Mouse (Mus musculus): Measurements from ENCODE around the gene Mdh1. TPM values are rescaled to one million over a fixed set of nuclear protein-coding genes. Genes with fewer than 3 reads are reported as not detected.

Gene Mdh1
- total and polyA plus RNA-seq, 3 experiments = 174 to 329 (median 175) TPM

- Histone ChIP-seq H3K36me3 (ENCODE audit: control insufficient read depth in 1 of 2, insufficient read depth in 2 of 2, low read length in 2 of 2) (peaks cover 0 to 27% of the 10 kb centered on the region in 2 experiments; a peak in 2 of 4 replicates), H3K4me3 (ENCODE audit: control insufficient read depth in 1 of 2, insufficient read depth in 1 of 2, low read depth in 2 of 2, low read length in 2 of 2) (no peak overlapping the region), H3K9ac (ENCODE audit: control insufficient read depth, low read depth, low read length, poor library complexity, severe bottlenecking) (no peak overlapping the region), H3K9me3 (replicated peaks; ENCODE audit: insufficient read depth, low read length) (no peaks in the 10 kb centered on the region), H3K79me2 (ENCODE audit: control insufficient read depth, insufficient read depth, low read length, poor library complexity) (no peaks in the 10 kb centered on the region), H3K4me1 (ENCODE audit: control insufficient read depth in 1 of 2, insufficient read depth in 2 of 2, low read length in 2 of 2) (peaks cover 8 to 12% of the 10 kb centered on the region in 2 experiments), H3K27me3 (ENCODE audit: control insufficient read depth in 1 of 2, insufficient read depth in 2 of 2, low read length in 2 of 2) (no peaks in the 10 kb centered on the region), H3K27ac (ENCODE audit: control insufficient read depth, low read depth, low read length) (no peak overlapping the region)
- DNase-seq (ENCODE audit: low read depth, low spot score) = no peak
- no peak for TF ChIP-seq SIN3A (IDR thresholded peaks at IDR 0.05; ENCODE audit: low read length)
- TF ChIP-seq ZNF384 (IDR thresholded peaks at IDR 0.05; ENCODE audit: low read depth, low read length) = peak; percentile 88
Measured at GRCm38 (mm10) chr11:21547518-21547917, 24.6 kb downstream of the Mdh1 start.

GRCm38 (mm10) chr11:21546671-21547070 is 25.5 kb downstream of the Mdh1 start:
- peaks cover 5 to 9% of the 10 kb centered on the region in 2 experiments for H3K4me1 ChIP-seq (ENCODE audit: control insufficient read depth in 1 of 2, insufficient read depth in 2 of 2, low read length in 2 of 2)
- peaks cover 0 to 21% of the 10 kb centered on the region in 2 experiments; a peak in 2 of 4 replicates for H3K36me3 ChIP-seq (ENCODE audit: control insufficient read depth in 1 of 2, insufficient read depth in 2 of 2, low read length in 2 of 2)
- no peaks in the 10 kb centered on the region for H3K9me3 ChIP-seq (replicated peaks; ENCODE audit: insufficient read depth, low read length)
- no peaks in the 10 kb centered on the region for H3K27me3 ChIP-seq (ENCODE audit: control insufficient read depth in 1 of 2, insufficient read depth in 2 of 2, low read length in 2 of 2)
- no peak for TF ChIP-seq CHD2 (IDR thresholded peaks at IDR 0.05; ENCODE audit: low read length)
- no peak for TF ChIP-seq MAX (IDR thresholded peaks at IDR 0.05; ENCODE audit: low read length)
- no peak for TF ChIP-seq GABPA (IDR thresholded peaks at IDR 0.05; ENCODE audit: low read depth, low read length)
- no peak for TF ChIP-seq GATA1 (IDR thresholded peaks at IDR 0.05; ENCODE audit: low read depth, low read length)
- TF ChIP-seq KAT2A (conservative IDR thresholded peaks at IDR 0.05; ENCODE audit: low read depth, low read length) = no peak
- no peak for TF ChIP-seq ZMIZ1 (IDR thresholded peaks at IDR 0.05; ENCODE audit: low read depth, low read length)
- no peak overlapping the region for H3K27ac ChIP-seq (ENCODE audit: control insufficient read depth, low read depth, low read length)
- H3K79me2 ChIP-seq (ENCODE audit: control insufficient read depth, insufficient read depth, low read length, poor library complexity) = no peaks in the 10 kb centered on the region
- H3K4me3 ChIP-seq (ENCODE audit: control insufficient read depth in 1 of 2, insufficient read depth in 1 of 2, low read depth in 2 of 2, low read length in 2 of 2) = no peak overlapping the region
- no peak for DNase-seq (ENCODE audit: low read depth, low spot score)
- H3K9ac ChIP-seq (ENCODE audit: control insufficient read depth, low read depth, low read length, poor library complexity, severe bottlenecking) = no peak overlapping the region

DNA sequence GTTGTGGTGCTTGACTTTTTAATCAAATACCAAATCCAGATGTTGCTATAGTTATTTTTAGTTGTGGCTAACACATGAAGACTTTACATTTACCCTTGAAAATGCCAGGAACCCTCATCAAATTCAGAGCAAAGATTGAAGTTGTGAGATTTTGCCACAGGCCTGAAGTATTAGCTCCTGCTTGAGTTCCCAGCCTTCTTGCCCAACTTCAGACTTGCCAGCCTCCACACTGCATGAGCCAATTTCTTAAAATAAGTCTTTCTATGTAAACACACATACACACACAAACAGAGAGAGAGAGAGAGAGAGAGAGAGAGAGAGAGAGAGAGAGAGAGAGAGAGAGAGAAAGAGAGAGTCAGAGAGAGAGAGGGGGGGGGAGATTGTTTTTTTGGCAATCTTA is 26.2 kb downstream of the Mdh1 start:
- DNase-seq (ENCODE audit: low read depth, low spot score) = no peak
- Histone ChIP-seq H3K27ac (ENCODE audit: control insufficient read depth, low read depth, low read length) (no peak overlapping the region), H3K79me2 (ENCODE audit: control insufficient read depth, insufficient read depth, low read length, poor library complexity) (no peaks in the 10 kb centered on the region), H3K27me3 (ENCODE audit: control insufficient read depth in 1 of 2, insufficient read depth in 2 of 2, low read length in 2 of 2) (no peaks in the 10 kb centered on the region), H3K9me3 (replicated peaks; ENCODE audit: insufficient read depth, low read length) (no peaks in the 10 kb centered on the region), H3K4me1 (ENCODE audit: control insufficient read depth in 1 of 2, insufficient read depth in 2 of 2, low read length in 2 of 2) (peaks cover 5% of the 10 kb centered on the region in 2 experiments), H3K4me3 (ENCODE audit: control insufficient read depth in 1 of 2, insufficient read depth in 1 of 2, low read depth in 2 of 2, low read length in 2 of 2) (no peak overlapping the region), H3K9ac (ENCODE audit: control insufficient read depth, low read depth, low read length, poor library complexity, severe bottlenecking) (no peak overlapping the region), H3K36me3 (ENCODE audit: control insufficient read depth in 1 of 2, insufficient read depth in 2 of 2, low read length in 2 of 2) (peaks cover 0 to 17% of the 10 kb centered on the region in 2 experiments; a peak in 2 of 4 replicates)
- TF ChIP-seq RCOR1 (IDR thresholded peaks at IDR 0.05; ENCODE audit: low read depth, low read length) (no peak), MAX (IDR thresholded peaks at IDR 0.05; ENCODE audit: low read length) (no peak), NELFE (IDR thresholded peaks at IDR 0.05; ENCODE audit: low read depth, low read length) (no peak), POLR2AphosphoS5 (IDR thresholded peaks at IDR 0.05; ENCODE audit: borderline replicate concordance, low read depth, low read length) (no peak), ZNF384 (IDR thresholded peaks at IDR 0.05; ENCODE audit: low read depth, low read length) (no peak), POLR2AphosphoS2 (IDR thresholded peaks at IDR 0.05; ENCODE audit: low read length) (no peak), NRF1 (IDR thresholded peaks at IDR 0.05; ENCODE audit: insufficient read depth, low read depth, low read length, poor library complexity, severe bottlenecking) (no peak), CTCF (IDR thresholded peaks at IDR 0.05 in 2 of 3, conservative IDR thresholded peaks at IDR 0.05 in 1 of 3; ENCODE audit: control insufficient read depth in 1 of 3, insufficient read depth in 1 of 3, low read depth in 2 of 3, low read length in 3 of 3, poor library complexity in 1 of 3, severe bottlenecking in 1 of 3) (no peak), TAL1 (IDR thresholded peaks at IDR 0.05; ENCODE audit: low read length) (no peak), ZC3H11A (IDR thresholded peaks at IDR 0.05; ENCODE audit: low read depth, low read length) (no peak), ETS1 (IDR thresholded peaks at IDR 0.05; ENCODE audit: low read depth, low read length) (no peak), MYC (IDR thresholded peaks at IDR 0.05; ENCODE audit: low read depth, low read length) (no peak), MEF2A (IDR thresholded peaks at IDR 0.05; ENCODE audit: extremely low read depth, insufficient replicate concordance, low read depth, low read length, poor library complexity, severe bottlenecking) (no peak), POLR2A (IDR thresholded peaks at IDR 0.05; ENCODE audit: control insufficient read depth in 1 of 2, insufficient read depth in 1 of 2, low read depth in 1 of 2, low read length in 2 of 2, poor library complexity in 1 of 2) (no peak)

Measured in MEL (cell line).